Mouse (Mus musculus): ENCODE results near the gene Cep57.
"Not testable (repeated sequence)": the region's sequence is repeated elsewhere in the genome, so short reads cannot be mapped to it uniquely, and the experiment has no call there.

Cep57 gene

DNA sequence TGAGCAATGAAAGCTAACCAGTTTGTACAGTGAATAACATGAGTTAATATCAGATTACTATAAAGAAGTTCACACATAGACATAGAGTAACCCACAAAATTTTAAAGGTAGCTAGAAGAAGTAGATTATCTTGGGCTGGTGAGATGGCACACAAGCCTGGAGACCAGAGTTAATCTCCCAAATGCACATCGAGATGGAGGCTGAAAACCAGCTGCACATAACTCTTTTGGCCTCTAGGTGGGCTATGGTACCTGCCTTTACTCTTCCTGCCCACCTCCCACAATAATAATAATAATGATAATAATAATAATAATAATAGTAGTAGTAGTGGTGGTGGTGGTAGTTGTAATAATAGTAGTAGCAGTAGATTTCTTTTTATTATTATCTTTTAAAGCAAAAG is 32.6 kb downstream of the Cep57 start:
- no peak for DNase-seq (ENCODE audit: low read depth)

DNA sequence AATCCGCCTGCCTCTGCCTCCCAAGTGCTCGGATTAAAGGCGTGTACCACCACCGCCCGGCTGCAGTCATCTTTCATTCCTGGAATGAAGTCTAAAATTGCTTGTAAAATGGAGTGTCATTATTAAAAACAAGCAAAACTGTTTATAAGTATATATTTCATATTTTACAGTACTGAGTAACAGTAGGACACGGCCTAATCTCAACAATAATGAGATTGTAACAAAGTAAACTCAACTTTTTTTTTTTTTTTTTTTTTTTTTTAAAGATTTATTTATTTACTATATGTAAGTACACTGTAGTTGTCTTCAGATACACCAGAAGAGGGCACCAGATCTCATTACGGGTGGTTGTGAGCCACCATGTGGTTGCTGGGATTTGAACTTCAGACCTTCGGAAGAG is 36.0 kb downstream of the Cep57 start:
- not testable (repeated sequence) for DNase-seq (ENCODE audit: low read depth)

DNA sequence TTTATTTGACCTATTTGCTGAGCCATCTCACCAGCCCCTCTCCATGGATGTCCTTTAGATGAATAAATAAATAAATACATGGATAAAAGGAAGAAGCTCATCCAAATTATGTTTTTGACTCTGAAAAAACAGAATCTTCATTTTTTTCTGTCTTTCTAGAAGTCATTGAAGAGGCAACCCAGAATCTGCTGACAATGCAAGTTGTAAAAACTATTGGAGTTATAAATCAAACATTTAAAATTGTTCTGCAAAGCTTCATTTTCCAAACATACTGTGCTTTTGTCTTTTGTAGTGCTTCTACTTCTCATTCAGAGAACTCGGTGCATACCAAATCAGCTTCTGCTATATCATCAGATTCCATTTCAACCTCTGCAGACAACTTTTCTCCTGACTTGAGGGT is 44.9 kb downstream of the Cep57 start:
- DNase-seq (ENCODE audit: low read depth): no peak

DNA sequence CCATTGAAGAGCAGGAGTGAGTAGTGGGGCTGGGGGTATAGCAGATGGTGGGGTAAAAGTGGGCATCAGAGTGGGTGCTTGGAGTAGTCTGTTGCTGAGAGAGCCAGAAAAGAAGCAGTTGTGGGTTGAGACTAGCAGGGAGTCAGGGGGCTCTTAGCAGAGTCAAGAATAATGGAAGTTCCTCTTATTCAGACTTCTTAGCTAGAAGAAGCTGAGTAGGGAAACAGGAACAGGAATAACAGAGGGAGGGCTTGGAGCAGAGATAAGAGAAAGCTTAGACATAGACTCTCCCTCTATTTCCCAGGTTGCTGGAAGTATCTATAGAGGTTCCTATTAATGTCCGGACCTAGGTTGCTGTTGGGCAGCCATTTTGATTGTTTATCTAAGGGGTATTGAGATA is 52.2 kb downstream of the Cep57 start:
- peak; percentile 14 for DNase-seq (ENCODE audit: low read depth)

DNA sequence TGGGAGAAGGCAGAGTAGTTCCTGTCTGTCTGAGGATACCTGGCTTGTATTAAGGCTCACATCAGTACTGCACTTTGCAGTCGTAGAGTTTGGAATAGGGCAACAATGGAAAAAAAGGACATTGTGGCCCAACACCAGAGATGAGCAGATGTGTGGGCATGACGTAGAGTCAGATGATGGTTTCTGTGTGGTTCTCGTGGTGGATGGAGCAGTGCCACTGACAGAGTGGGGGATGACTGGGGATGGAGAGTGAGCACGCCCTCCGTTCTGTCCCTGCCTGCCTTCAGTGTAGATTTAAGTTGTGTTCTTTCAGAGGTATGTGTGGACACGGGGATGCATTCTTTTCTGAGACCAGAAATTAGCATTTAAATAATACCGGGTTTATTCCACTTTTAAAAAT is 60.3 kb downstream of the Cep57 start:
- DNase-seq (ENCODE audit: low read depth): peak; percentile 41

DNA sequence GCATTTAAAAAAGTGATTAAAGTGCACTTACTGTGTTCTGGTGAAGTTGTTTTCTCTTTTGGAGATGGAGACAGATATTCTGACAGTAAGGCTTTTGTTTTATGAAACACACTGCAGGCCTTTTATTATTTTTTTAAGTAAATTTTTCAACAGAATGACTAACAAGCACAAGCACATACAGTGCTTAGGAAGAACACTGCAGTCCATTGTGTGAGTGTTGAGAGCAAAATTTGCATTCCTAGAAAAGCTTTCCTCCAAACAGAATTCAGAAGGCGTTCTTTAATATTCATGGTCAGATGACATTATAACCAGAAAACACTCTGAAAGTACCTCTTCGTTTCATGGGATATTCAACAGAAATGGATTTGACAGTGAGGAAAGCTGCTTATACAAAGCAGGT is 61.3 kb downstream of the Cep57 start:
- DNase-seq (ENCODE audit: low read depth): no peak

DNA sequence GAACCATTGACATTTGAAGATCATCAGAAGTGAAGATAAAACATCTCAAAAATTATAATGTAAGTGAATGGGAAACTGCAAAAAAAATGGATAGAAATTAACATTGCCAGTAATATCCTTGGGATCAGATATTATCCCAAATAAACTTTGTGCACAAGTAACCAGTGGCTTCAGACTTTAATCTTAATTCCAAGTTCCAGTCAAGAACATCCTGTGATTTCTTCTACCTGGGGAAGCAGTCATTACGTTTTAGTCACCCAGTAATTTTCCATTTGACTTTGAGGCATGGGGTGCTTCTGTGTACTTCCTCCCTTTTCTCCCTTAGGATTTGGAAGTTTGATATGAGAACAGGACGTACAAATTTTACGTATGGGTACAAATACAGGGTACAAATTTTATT is 66.5 kb downstream of the Cep57 start:
- DNase-seq (ENCODE audit: low read depth): no peak
